ENCODE assay signal across 23 mouse cellular contexts in the genomic region with DNA sequence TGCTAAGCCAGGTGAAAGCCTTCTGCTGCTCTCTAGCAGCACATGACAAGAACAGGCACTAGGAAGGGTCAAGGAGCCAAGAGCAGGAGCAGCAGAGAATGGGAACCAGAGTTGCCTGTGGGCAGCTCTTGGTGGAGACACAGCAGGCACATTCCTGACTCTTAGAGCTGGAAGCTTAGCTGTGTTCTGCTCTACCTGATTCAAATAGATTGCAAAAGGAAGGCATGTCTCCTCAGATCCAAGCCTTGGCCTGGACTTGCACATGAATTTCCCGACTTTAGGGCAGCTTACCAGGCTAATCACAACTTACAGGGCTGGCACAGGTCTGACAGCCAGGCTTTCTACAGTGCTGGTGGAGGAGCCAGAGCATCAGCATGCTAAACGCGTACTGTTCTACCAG. TPM values are rescaled to one million over a fixed set of nuclear protein-coding genes. Genes with fewer than 3 reads are reported as not detected.
DNase-seq lines count a peak whose midpoint lies in the region; ATAC-seq lines count a peak whose summit lies in the region.
"Had no signal": no experiment of that assay in that cellular context is flagged by ENCODE, and none has a peak within 500 bp of the region (broad histone marks: within the 10 kb centered on the region; RNA-seq: fewer than 3 reads in every experiment).

No protein-coding gene starts in this region.

- no peak overlapping the region for H3K4me3 ChIP-seq in embryonic facial prominence, embryonic 14.5 days (ENCODE audit: low read depth, low read length)
- no peak overlapping the region for H3K4me3 ChIP-seq in embryonic facial prominence, embryonic 10.5 days
- H3K4me3 ChIP-seq in stomach, embryonic 16.5 days (replicated peaks; ENCODE audit: low read length) = no peak overlapping the region
- H3K4me3 ChIP-seq: embryonic facial prominence, embryonic 13.5 days; erythroblast, embryonic 14.5 days; forebrain, embryonic 13.5 days; forebrain, embryonic 15.5 days had no signal

- peak; percentile 30 for DNase-seq in embryonic facial prominence, embryonic 14.5 days (ENCODE audit: low spot score)
- no peak for DNase-seq in embryonic facial prominence, embryonic 10.5 days (ENCODE audit: low spot score)
- peak; percentile 94 for DNase-seq in fat pad, adult 2 months (ENCODE audit: extremely low read depth, low read depth, low spot score)
- no peak for DNase-seq in heart, adult 9 months (ENCODE audit: low spot score in 2 of 2)
- DNase-seq in embryo, embryonic 10.5 days (ENCODE audit: low spot score) = no peak
- DNase-seq in kidney, postnatal 36 days = no peak
- DNase-seq: adrenal gland, adult 2 months; adrenal gland, postnatal 10 days; adrenal gland, postnatal 25 days; B cell, adult 2 months; cerebellum, adult 11 months; cerebellum, adult 18-20 months; cerebellum, adult 8-10 months; cerebellum, adult 9-11 months; cerebellum, postnatal 14 days; cerebellum, postnatal 36 days; forebrain, postnatal 0 days had no signal

- peaks cover 100% of the 10 kb centered on the region for H3K36me3 ChIP-seq in embryonic facial prominence, embryonic 14.5 days (ENCODE audit: control insufficient read depth, insufficient read depth, low read length)
- H3K36me3 ChIP-seq in embryonic facial prominence, embryonic 10.5 days (replicated peaks) = peaks cover 100% of the 10 kb centered on the region
- H3K36me3 ChIP-seq in stomach, embryonic 16.5 days (ENCODE audit: control insufficient read depth, insufficient read depth, low read length) = peaks cover 49% of the 10 kb centered on the region

- no peaks in the 10 kb centered on the region for H3K9me3 ChIP-seq in embryonic facial prominence, embryonic 14.5 days (ENCODE audit: control insufficient read depth, low read length)
- H3K9me3 ChIP-seq in embryonic facial prominence, embryonic 10.5 days = no peaks in the 10 kb centered on the region
- no peaks in the 10 kb centered on the region for H3K9me3 ChIP-seq in stomach, embryonic 16.5 days (replicated peaks; ENCODE audit: control insufficient read depth, low read length)
- H3K9me3 ChIP-seq: embryonic facial prominence, embryonic 13.5 days; forebrain, embryonic 13.5 days; forebrain, embryonic 15.5 days had no signal

- H3K4me1 ChIP-seq in embryonic facial prominence, embryonic 14.5 days (ENCODE audit: control insufficient read depth, insufficient read depth, low read length) = no peaks in the 10 kb centered on the region
- H3K4me1 ChIP-seq in embryonic facial prominence, embryonic 10.5 days = no peaks in the 10 kb centered on the region
- no peaks in the 10 kb centered on the region for H3K4me1 ChIP-seq in stomach, embryonic 16.5 days (ENCODE audit: control insufficient read depth, insufficient read depth, low read length)
- H3K4me1 ChIP-seq: embryonic facial prominence, embryonic 13.5 days; forebrain, embryonic 13.5 days; forebrain, embryonic 15.5 days had no signal

- no peak overlapping the region for H3K9ac ChIP-seq in embryonic facial prominence, embryonic 14.5 days (ENCODE audit: low read depth, low read length)
- H3K9ac ChIP-seq in stomach, embryonic 16.5 days (ENCODE audit: low read length) = no peak overlapping the region
- H3K9ac ChIP-seq: embryonic facial prominence, embryonic 13.5 days; forebrain, embryonic 13.5 days; forebrain, embryonic 15.5 days; forebrain, postnatal 0 days had no signal

- ATAC-seq in embryonic facial prominence, embryonic 14.5 days (ENCODE audit: low read depth) = peak; percentile 47
- no peak for ATAC-seq in stomach, embryonic 16.5 days (ENCODE audit: insufficient read depth, low FRiP score)
- ATAC-seq: CD4-positive, CD25-positive, alpha-beta regulatory T cell, adult 4 months; forebrain, embryonic 13.5 days; forebrain, embryonic 15.5 days; forebrain, postnatal 0 days had no signal

- 92% methylated on average over 3 of the region's 3 CpGs for WGBS in embryonic facial prominence, embryonic 14.5 days
- WGBS in embryonic facial prominence, embryonic 10.5 days = 94% methylated on average over 3 of the region's 3 CpGs
- 95% methylated on average over 3 of the region's 3 CpGs for WGBS in stomach, embryonic 16.5 days

- no peaks in the 10 kb centered on the region for H3K27me3 ChIP-seq in embryonic facial prominence, embryonic 14.5 days (replicated peaks; ENCODE audit: control insufficient read depth, insufficient read depth, low read length)
- H3K27me3 ChIP-seq in embryonic facial prominence, embryonic 10.5 days (replicated peaks; ENCODE audit: low read depth, poor library complexity, severe bottlenecking) = no peaks in the 10 kb centered on the region
- no peaks in the 10 kb centered on the region for H3K27me3 ChIP-seq in stomach, embryonic 16.5 days (ENCODE audit: control insufficient read depth, insufficient read depth, low read length)
- H3K27me3 ChIP-seq: embryonic facial prominence, embryonic 13.5 days; forebrain, embryonic 13.5 days; forebrain, embryonic 15.5 days had no signal

- H3K4me2 ChIP-seq in embryonic facial prominence, embryonic 14.5 days (ENCODE audit: low read depth, low read length) = no peak overlapping the region
- no peak overlapping the region for H3K4me2 ChIP-seq in stomach, embryonic 16.5 days (ENCODE audit: low read depth, low read length)
- H3K4me2 ChIP-seq: embryonic facial prominence, embryonic 13.5 days; forebrain, embryonic 13.5 days; forebrain, embryonic 15.5 days had no signal

- H3K27ac ChIP-seq in embryonic facial prominence, embryonic 14.5 days (replicated peaks; ENCODE audit: low read depth, low read length) = no peak overlapping the region
- no peak overlapping the region for H3K27ac ChIP-seq in embryonic facial prominence, embryonic 10.5 days (replicated peaks)
- 0 out of 2 replicates have a peak overlapping the region, but pooled peaks have one; percentile 32 for H3K27ac ChIP-seq in stomach, embryonic 16.5 days (ENCODE audit: low read length)
- H3K27ac ChIP-seq: embryonic facial prominence, embryonic 13.5 days; forebrain, embryonic 13.5 days; forebrain, embryonic 15.5 days had no signal

RNA-seq across cellular contexts. Expression of gene Gal, which starts 45.6 kb away (rescaled TPM):
- 9.9 and 15.2 TPM in 2 replicates for polyA plus RNA-seq in embryonic facial prominence, embryonic 14.5 days (2014; fragmentation: Nextera tagmentation; extraction: Ambion mirVana)
- 1.1 and 1.2 TPM in 2 replicates for polyA plus RNA-seq in embryonic facial prominence, embryonic 10.5 days (2016; fragmentation: Nextera tagmentation; extraction: Ambion mirVana)
- 9.9 and 13.7 TPM in 2 replicates for polyA plus RNA-seq in stomach, embryonic 16.5 days (2015; fragmentation: Nextera tagmentation; extraction: Ambion mirVana)
- polyA plus RNA-seq: erythroblast, embryonic 14.5 days had no signal

Comparison
In these comparisons a context has a peak if more than half of its experiments do, and no peak if none do; other contexts are left out.
1. DNase-seq: peak in embryonic facial prominence, embryonic 14.5 days (single experiment) and fat pad, adult 2 months (single experiment); none in embryonic facial prominence, embryonic 10.5 days (single experiment), heart, adult 9 months (0 of 2), embryo, embryonic 10.5 days (single experiment) and kidney, postnatal 36 days (0 of 2).